Mouse (Mus musculus): ENCODE results near the gene Ly6g5b.
"Not testable (repeated sequence)": the region's sequence is repeated elsewhere in the genome, so short reads cannot be mapped to it uniquely, and the experiment has no call there.

Gene Ly6g5b

DNA sequence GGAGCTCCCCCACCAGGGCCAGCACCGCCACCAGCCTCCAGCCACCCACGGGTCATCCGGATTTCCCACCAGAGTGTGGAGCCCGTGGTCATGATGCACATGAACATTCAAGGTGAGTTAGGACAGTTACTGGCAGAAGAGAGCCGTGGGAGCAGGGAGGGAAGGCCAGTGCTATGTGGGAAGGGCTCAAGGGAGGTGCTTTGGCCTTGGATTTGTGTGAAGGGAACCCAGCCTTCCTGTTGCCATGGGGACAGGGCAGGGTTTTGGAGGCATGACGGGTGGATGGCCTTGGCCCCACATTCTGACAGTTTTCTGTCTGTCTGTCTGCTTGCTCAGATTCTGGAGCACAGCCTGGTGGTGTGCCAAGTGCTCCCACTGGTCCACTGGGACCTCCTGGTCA is 26.7 kb upstream of the Ly6g5b start:
- ATAC-seq (ENCODE audit: insufficient number of reproducible peaks, low FRiP score, low TSS enrichment): no peak

DNA sequence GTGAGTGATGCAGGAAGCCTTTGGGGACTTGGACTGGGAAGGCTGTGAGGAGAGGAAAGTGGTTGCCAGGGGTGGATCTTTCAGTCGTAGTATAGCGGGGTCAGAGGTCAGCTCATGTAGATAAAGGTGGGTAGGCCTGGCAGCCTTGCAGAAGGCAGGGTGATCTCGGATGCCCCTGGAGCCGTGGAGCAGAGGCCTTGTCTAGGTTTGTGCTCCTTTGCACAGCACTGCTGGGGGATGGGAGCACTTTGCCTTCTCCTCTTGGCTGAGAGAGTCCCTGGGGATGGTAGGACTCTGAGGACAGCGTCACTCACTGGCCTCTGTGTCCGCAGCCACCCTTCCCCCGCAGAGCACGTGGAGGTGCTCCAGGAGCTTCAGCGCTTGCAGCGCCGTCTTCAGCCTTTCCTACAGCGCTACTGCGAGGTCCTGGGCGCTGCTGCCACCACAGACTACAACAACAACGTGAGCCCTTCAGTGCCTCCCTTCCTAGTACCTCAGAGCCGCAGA is 25.3 kb upstream of the Ly6g5b start:
- ATAC-seq (ENCODE audit: insufficient number of reproducible peaks, low FRiP score, low TSS enrichment): no peak

DNA sequence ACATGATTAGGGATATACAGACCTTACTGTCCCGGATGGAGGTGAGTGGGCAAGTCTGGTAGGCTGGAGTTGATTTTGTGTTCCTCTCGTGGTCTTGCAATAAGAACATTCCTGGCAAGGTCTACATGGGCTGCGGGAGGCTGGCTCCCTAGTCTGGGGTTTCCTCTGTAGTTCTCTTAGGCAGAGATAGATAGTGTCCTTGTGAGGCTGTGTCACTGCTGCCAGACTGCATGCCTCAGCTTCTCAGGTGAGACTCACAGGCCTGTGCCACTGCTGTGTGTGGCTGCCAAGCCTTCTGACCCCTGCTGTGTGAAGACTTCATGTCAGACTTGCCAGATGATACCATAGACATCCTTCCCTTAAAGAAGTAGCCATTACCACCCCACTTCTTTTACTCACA is 24.0 kb upstream of the Ly6g5b start:
- no peak for ATAC-seq (ENCODE audit: insufficient number of reproducible peaks, low FRiP score, low TSS enrichment)

DNA sequence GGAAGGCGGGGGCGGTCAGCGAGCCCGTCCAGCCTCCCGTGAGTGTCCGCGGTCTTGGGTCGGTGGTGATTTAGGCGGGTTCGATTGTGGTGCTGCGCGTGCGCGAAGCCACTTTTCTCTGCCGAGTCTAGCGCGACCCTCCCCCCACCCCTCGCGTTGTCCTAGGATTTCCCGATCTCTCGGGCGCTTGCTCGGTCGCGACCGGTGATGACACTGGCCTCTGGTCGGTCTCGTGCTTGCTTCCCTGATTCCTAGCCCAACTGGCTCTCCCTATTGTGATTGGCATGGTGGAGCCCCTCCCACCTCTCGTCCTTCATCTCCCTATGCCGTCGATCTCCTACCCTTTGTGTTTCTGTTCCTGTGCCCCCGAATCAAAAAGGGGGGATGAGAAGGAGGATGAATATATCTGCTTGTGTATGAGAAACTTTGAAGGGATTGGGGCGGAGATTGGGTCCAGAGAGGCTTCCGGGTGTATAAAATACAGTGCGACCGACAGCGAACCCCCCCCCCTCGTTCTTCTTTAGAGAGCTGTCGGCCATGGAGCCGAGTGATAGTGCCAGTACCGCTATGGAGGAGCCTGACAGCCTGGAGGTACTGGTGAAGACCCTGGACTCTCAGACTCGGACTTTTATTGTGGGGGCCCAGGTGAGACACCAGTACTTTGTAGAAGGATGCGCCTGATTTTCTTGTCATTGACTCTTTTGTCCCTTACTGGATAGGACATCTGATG is 20.5 kb upstream of the Ly6g5b start:
- ATAC-seq (ENCODE audit: insufficient number of reproducible peaks, low FRiP score, low TSS enrichment): peak; percentile 37; the same call in 1 of the 2 replicates

DNA sequence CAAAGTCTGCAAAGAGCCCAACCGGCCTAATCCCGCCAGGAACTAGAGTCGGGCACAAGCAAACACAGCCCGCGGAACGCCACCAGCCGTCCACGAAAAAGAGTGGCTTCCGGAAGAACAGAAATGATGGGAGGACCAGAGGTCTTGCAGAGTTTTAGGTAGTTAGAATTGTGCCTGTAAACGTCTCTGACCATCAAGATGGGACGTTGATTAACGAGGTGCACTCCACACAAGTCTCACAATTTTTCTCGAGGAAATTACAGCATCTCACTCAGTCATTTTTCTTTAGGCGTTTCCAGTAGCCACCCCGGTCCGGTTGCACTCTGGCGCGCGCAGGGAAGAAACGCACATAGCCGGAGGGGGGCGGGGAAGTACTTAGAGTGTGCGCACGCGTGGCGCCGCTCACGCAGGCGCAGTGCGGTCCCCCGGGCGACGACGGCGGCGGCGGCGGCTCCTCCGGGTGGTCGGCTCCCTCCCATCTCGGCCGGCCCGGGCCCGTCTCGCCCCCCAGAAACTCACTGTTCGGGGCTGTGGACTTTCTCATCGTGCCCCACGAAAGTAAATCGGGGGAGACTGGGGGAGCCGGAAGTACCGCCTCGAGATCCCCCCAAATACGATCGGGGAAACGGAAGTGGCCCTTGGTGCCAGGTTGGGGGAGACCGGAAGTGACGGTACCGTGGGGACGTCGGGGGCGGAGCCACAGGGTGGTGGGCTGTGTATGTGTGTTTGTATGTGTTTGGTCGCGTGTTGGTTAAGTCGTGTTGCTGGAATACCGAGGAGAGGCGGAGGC is 19.8 kb upstream of the Ly6g5b start, which contains the start of gene Bag6:
TSS of gene Bag6 (plus strand) at position 378 of the 790 bp plus-strand sequence.
- peak; percentile 89 for ATAC-seq (ENCODE audit: insufficient number of reproducible peaks, low FRiP score, low TSS enrichment)

DNA sequence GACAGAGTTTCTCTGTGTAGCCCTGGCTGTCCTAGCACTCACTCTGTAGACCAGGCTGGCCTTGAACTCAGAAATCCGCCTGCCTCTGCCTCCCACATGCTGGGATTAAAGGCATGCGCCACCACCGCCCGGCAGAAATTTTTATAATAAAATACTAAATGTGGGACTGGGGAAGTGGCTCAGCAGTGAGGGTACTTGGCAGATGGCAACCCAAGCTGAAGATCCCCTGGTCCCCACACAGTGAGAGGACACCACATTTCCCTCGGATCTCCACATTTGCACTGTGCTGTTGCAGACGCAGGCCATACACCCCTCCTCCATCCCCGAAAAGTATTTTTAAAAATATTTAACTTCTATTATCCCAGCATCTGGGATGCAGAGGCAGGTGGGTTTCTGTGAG is 18.3 kb upstream of the Ly6g5b start:
- no peak for ATAC-seq (ENCODE audit: insufficient number of reproducible peaks, low FRiP score, low TSS enrichment)

DNA sequence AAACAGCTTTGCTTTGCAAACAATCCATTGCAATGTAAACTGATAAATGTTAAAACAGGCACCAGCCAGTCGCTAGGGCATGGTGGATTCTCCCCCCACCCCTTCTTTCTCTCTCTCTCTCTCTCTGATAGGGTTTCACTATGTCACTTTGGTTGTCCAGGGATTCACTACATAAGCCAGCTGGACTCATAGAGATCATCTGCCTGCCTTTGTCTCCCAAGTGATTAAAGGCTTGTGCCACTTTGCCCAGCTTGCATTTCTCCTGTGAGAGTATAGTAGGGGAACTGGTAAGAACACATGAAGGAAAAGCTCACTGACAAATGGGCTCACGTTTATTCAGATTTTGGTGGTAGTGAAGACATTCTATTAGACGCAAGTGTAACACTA is 16.9 kb upstream of the Ly6g5b start:
- ATAC-seq (ENCODE audit: insufficient number of reproducible peaks, low FRiP score, low TSS enrichment): no peak

DNA sequence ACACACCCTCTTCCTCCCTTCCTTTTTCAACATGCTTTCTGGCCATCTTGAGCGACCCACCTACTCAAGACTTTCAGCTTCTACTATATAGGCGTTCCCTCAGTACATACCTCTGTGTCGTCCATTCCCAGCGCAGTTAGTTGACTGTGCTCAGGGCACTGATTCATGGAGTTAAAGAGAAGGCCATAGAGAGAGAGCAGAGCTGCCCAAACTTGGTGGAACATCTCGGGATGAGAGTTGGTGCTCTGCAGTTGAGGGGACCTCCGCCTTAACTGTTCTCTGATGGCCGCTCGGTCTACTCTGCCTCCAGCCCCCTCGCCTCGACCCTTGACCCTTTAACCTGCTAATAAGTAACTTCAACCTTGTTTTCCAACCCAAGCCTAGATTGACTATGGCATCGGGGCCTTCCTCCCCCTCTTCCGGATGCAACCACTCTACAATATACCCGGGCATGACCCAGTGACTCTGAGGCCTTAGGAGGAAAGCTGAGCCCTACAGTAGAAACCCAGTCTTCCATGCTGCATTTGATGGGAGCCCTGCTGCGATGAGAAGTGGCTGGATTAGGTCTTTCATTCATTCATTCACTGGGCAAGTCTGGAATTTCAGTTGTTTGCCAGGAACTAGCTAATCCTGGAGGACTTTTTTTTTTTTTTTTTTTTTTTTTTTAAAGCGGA is 16.4 kb upstream of the Ly6g5b start, which contains the start of gene Apom:
TSS of gene Apom (minus strand) at position 551 of the 674 bp plus-strand sequence.
- ATAC-seq (ENCODE audit: insufficient number of reproducible peaks, low FRiP score, low TSS enrichment): no peak

DNA sequence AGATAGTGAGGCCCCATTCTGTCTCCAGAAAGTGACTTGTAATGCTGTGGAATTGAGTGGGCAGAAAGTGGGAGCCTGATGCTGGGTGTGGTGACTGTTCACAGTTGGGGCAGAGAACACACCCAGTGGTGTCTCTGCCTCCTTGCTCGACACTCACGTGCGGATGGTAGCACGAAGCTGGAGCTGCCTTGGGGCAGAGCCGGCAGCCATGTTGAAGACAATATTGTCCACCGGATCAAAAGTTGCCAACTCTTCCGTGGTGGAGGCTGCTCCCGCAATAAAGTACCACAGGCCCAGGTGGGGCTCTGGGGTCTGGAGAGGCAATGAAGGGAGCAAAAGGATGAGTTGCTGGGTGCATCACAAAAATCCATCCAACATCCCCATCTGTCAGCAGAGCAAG is 15.8 kb upstream of the Ly6g5b start:
- ATAC-seq (ENCODE audit: insufficient number of reproducible peaks, low FRiP score, low TSS enrichment): no peak

DNA sequence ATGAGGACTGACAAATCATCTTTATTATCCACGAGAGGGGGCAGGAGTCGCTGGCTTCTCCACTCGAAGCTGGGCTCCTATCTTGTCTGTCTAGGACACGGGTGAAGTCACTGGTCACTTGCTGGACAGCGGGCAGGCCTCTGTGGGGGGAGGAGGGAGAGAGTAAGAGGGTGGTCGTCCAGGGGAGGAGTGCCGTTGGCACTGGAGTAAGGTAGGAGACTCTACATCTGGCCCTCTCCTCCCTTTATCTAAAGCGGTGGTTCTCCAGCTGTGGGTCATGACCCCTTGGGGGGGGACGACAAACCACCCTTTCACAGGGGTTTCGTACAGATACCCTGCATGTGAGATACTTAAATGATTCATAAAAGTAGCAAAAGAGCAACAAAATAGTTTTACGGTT is 13.8 kb upstream of the Ly6g5b start:
- ATAC-seq (ENCODE audit: insufficient number of reproducible peaks, low FRiP score, low TSS enrichment): no peak

DNA sequence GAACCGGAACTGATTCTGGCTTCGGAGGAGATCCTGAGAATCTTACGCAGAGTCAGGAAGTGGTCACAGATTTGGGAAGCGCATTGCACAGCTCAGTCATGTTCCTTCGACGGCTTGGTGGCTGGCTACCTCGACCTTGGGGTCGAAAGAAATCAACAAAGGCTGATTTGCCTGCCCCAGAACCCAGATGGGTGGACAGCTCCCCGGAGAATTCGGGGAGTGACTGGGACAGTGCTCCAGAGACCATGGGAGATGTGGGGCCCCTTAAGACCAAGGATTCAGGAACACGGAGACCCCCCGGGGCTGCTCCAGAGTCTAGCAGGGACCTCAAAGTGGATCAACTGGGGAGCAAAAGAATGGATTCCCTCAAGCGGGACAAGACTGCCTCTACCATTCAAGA is 11.8 kb upstream of the Ly6g5b start:
- no peak for ATAC-seq (ENCODE audit: insufficient number of reproducible peaks, low FRiP score, low TSS enrichment)

DNA sequence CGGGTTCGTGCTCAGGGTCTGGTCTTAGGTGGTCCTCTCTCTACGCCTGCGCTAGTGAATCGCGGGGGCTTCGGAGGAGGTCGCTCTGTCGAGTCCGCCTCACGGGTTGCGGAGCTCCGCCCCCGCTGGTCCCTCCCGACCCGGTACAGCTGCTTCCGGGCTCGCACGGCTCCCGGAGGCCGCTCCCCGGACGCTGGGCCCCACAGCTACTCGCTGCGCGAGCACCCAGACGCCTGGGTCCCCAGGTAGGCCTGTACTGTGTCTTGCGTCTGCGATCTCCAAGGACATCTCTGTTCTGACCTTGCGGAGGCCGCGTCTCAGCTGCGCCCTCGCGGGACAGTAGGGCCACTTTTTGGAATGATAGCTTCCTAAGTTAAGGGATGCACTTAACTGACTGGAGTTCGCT is 11.0 kb upstream of the Ly6g5b start, which contains the start of gene D17H6S53E:
TSS of gene D17H6S53E (plus strand) at position 168 of the 406 bp plus-strand sequence.
- no peak; the same call in 1 of the 2 replicates for ATAC-seq (ENCODE audit: insufficient number of reproducible peaks, low FRiP score, low TSS enrichment)

DNA sequence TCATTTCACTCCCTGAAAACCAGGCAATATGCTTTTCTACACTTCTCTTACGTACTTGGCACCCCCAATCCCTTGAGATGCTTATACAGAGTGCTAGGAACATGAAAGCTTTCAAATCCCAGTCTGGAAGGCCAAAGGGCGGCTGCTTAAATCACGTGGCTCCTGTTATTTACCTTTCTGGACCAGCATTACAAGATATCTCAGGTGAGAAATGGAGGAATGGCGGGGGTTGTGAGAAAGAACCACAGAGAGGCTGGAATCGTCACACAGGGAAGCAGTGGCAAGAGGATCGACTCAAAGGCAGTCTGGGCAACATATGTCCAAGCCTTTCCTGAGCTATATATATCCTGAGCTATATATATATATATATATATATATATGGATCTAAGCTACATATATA is 10.3 kb upstream of the Ly6g5b start:
- no peak for ATAC-seq (ENCODE audit: insufficient number of reproducible peaks, low FRiP score, low TSS enrichment)

DNA sequence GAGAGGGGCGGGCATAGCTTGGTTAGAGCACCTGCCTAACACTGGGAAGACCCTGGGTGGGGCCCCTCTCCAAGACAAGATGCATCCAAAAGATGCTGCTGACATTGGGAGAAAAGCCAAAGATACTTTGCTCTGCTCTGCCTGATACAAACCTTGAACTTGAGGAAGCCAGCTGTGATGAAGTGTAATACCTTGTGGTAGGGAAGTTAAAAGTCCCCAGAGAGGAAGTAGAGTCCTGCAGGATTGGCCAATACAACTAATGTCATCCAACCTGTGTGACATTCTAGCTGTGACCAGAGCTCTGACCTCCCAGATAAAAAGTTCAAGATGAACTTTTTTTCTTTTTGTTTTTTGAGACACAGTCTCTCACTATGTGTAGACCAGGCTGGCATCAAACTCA is 9.9 kb upstream of the Ly6g5b start:
- ATAC-seq (ENCODE audit: insufficient number of reproducible peaks, low FRiP score, low TSS enrichment): no peak

DNA sequence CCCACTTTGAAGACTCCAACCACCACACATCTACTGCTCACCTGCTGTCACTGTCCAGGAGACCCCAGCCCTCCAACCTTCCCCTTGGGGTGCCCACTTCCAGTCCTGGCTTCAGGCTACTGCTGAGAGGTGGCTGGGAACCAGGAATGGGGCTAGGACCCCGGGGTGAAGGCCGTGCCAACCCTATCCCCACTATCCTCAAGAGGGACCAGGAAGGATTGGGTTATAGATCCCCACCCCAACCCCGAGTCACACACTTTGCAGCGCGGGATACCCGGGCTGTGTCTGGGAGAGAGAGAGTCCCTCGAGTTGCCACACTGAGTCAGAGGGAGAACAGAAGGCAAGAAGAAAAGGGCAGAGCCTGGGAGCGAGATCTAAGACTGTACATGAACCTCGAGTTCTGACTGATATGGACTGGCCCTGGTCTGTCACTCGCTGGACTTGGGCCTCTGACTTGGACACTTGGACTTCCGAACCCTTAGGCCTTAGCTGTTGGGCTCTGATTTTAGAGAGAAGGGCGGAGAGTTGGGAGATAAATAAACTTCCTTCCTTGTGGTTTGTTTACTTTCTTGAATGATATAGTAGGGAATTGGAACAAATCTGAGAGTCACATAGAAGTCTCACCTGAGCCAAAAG is 9.2 kb upstream of the Ly6g5b start:
- not testable (repeated sequence) for ATAC-seq (ENCODE audit: insufficient number of reproducible peaks, low FRiP score, low TSS enrichment)

DNA sequence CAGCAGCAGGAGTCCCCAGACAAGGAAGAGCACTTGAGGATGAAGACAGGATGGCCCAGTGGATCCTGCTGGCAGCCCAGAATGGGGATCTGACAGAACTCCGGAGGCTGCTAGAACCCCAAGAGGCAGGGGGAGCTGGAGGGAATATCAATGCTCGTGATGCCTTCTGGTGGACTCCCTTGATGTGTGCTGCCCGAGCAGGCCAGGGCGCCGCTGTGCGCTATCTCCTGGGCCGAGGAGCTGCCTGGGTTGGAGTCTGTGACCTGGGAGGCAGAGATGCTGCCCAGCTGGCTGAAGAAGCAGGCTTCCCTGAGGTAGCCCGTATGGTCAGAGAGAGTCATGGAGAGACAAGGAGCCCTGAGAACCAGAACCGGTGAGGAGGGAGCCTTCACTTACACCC is 8.1 kb upstream of the Ly6g5b start:
- ATAC-seq (ENCODE audit: insufficient number of reproducible peaks, low FRiP score, low TSS enrichment): not testable (repeated sequence)

DNA sequence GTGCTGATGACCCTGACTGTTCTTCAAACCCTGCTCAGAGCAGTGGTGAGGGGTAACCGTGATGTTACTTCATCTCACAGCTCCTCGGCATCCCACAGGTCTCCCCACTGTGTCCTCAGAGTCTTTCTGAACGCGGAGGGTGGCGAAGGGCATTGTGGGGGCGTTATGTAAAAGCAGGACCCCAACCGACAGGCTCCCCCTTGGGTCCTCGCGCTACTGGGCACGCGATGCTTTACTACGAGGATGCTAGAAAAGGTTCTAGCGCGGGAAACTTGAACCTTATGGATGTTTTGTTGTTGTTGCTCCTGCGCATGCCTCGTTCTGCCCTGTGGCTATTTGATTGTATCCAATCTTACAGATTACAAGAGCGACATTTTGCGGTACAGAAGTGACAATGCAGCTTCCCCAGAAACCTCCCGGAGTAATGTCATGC is 6.7 kb upstream of the Ly6g5b start, which contains the start of gene Csnk2b:
TSS of gene Csnk2b (minus strand) at position 183 of the 433 bp plus-strand sequence.
- ATAC-seq (ENCODE audit: insufficient number of reproducible peaks, low FRiP score, low TSS enrichment): peak; percentile 7; the same call in 1 of the 2 replicates

DNA sequence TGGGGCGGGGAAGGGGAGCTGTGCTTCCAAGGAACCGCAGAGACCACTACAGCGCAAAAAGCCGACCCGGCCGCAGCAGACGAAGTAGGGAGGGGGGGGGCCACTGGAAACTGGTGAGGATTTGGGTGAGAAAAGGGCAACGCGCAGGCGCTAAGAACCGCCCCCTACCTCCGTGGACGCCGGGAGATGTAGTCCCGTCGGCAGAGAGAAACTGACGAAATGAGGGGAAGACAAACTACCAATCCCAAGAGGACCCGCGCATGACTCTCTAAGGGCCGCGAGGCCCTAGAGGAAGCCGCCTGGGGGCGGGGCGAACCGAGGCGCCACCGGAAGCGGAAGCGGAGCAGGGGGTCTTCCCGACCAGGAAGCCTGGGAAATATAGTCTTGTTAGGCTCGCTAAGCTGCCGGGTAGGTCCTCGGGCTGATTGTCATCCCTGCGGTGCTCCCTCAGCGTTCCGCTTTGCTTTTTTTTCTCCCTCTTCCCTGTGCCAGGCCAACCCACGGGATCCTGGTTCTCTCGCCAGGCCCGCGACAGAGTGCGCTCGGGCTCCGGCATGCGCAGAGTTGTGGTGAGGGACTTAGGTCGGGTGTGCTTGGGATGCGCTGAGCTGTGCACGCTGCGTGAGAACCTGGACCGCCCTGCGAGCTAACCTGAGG is 6.0 kb upstream of the Ly6g5b start, which contains the start of gene Gpank1:
TSS of gene Gpank1 (plus strand) at position 313 of the 657 bp plus-strand sequence.
- ATAC-seq (ENCODE audit: insufficient number of reproducible peaks, low FRiP score, low TSS enrichment): peak; percentile 91

DNA sequence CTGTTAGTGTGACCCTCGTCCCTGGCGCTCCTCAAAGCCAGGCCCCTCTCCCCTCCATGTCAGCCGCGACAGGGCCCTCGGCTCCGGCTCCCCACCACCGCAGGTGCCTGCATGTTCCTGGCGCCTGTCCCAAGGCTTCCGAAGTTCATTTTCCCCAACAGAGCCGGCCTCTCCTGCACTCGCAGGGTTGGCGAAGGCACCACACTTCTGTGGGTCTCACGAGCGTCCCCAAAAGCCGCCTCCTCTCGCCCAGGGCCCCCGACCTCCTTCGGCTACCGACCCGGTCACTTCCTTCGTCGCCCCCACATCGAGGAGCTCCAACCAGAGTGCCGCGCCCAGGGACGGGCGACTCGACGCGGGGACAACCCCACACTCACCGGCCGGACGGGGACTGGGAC is 5.5 kb upstream of the Ly6g5b start:
- peak; percentile 29; the same call in 1 of the 2 replicates for ATAC-seq (ENCODE audit: insufficient number of reproducible peaks, low FRiP score, low TSS enrichment)
